Mouse (Mus musculus): ENCODE measurements around the gene Slbp.

Gene Slbp

DNA sequence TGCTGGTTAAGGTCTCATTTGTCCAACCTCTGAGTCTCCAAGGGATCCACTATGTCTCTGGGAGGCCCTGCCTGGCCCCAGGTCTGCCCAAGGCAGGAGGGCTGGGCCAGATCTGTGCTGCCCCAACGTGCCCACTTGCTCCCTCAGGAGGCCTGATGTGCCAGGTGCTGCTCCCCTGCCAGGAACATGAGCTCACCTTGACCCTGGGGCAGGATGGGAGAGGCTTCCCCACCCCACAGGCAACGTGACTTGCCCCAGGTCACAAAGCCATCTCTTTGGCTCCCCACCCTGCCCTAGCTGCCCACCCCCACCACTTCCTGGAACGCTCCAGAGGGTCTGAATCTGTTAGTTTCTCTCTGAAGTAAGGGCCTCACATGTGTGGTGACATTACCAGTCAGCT lies 28.7 kb upstream of the Slbp start:
- DNase-seq (ENCODE audit: low spot score) = no peak

GRCm38 (mm10) chr5:33678244-33678643 lies 25.9 kb upstream of the Slbp start:
- DNase-seq (ENCODE audit: low spot score) = no peak

GRCm38 (mm10) chr5:33675964-33676363 lies 23.6 kb upstream of the Slbp start:
- no peak for DNase-seq (ENCODE audit: low spot score)

DNA sequence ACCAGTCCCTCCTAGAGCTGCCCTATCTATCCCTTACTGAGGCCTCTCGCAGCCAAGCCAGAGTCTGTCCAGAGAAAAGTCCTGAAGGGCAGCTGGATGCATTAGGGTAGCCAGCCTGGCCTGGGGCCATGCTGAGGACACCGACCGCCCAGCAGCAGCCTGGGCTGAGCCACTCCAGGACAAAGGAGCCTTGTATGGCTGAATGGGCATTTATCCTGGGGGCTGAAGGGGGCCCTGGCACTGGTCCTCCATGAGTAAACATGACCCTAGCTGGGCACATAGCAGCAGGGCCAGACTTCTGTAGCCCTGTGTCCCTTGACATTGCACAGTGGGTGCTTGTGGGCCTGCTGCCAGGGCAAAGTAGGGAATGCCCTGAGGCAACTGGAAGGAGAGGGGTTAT lies 22.1 kb upstream of the Slbp start:
- no peak for DNase-seq (ENCODE audit: low spot score)

DNA sequence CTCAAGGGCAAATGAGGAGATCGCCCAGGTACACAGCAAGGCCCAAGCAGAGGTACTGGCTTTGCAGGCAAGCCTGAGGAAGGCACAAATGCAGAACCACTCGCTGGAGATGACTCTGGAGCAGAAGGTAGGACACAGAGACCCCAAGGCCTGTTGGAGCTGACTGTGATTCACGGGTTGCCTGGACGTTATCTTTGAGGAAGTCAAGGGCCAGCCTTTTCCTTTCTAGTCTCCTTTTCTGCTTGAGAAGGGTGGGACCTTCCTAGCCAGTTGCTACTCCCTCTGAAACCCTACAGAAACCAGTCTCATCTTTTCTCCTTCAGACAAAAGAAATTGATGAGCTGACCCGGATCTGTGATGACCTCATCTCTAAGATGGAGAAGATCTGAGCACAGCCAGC lies 19.3 kb upstream of the Slbp start:
- DNase-seq (ENCODE audit: low spot score) = no peak

- DNase-seq (ENCODE audit: low spot score) = no peak
These were observed 15.8 kb upstream of the Slbp start for GRCm38 (mm10) chr5:33668223-33668622.

DNA sequence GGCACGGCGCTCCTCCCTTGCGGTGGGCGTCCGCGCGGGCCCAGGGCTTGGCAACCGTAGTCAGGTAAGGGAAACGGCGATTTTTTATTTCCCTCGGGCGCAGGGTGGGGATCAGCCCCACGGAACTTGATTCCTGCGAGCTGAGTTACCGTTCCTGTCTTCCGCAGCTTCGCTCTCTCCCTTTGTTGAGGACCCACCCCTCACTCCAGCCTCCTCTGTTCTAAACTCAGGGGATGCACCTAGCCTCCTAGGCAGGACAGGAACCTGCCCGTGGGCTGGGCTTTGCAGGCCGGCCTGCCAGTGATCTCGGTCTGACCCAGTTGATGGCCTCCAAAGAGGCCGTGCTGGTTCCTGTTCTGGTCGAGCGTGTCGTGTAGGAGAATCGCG lies 6.3 kb upstream of the Slbp start:
- no peak for DNase-seq (ENCODE audit: low spot score)

DNA sequence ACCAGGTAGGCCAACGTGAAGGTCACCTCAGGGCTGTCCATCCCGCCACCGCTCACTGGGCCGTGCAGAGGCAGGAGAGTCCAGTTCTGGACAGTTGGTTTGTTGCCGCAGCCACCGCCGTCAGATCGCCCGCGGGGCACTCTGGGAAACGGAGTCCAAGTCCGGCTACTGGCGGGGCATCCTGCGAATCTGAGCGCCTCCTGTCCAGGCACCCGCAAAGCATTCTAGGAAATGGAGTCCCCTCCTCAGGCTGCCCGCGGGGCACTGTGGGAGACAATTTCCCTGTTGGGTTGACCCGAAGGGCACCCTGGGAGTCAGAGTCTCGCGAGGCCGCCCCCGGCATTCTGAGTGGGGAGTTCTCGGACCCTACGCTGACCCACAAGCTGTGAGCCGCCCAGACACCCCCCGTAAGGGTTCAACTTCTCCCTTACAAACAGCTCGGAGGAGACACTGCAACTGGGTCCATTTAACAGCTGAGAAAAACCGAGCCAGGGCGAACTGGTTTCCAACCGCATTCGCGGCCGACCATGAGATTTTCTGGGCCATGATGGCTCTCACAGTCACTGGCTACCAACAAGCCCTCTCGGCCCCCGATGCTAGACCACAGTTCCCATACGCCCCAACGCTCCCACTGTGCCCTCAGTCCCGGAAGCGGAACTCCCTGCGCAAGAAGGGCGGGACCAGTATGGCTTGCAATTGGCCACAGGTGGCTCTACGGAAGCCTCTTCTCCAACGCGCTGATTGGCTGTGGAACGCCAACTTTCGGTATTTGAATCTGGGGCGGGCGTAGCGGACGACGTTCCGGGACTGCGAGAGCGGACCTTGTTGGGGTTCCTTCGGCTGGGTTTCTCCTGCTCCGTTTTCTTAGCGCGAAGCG lies 5.7 kb upstream of the Slbp start, which contains the start of the genes Tacc3 and Tmem129:
TSS of gene Tacc3 (plus strand) at position 342 of the 877 bp plus-strand sequence.
TSS of gene Tmem129 (minus strand) at position 630 of the 877 bp plus-strand sequence.
- DNase-seq (ENCODE audit: low spot score) = peak; percentile 93

- DNase-seq (ENCODE audit: low spot score) = no peak
These were observed 4.9 kb upstream of the Slbp start for GRCm38 (mm10) chr5:33657251-33657786.

DNA sequence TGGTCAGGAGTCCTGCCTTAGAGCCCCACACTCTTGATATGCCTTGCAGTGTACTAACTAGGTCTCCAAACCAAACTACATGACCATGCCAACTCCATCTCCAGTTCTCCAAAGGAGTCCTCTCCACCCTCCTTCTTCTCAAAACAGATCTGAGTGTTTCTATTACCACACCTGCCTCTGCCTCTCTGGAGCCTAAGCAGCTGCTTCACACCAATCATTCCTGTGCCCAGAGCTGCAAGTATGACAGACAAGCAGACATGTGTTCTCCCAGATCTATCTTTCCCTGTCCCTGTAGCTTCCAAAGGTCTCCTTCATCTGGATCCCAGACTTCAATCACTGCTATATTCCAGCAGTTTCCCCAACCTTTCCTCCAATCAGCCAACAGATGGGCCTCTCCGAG lies 4.4 kb upstream of the Slbp start:
- no peak for DNase-seq (ENCODE audit: low spot score)

GRCm38 (mm10) chr5:33655251-33655840 lies 3.0 kb upstream of the Slbp start:
- no peak for DNase-seq (ENCODE audit: low spot score)

- DNase-seq (ENCODE audit: low spot score) = no peak
These were observed 2.0 kb upstream of the Slbp start for GRCm38 (mm10) chr5:33654424-33654823.

GRCm38 (mm10) chr5:33652783-33653173 lies 404 bp upstream of the Slbp start:
- DNase-seq (ENCODE audit: low spot score) = no peak

GRCm38 (mm10) chr5:33651541-33651920 lies 843 bp downstream of the Slbp start:
- no peak for DNase-seq (ENCODE audit: low spot score)

DNA sequence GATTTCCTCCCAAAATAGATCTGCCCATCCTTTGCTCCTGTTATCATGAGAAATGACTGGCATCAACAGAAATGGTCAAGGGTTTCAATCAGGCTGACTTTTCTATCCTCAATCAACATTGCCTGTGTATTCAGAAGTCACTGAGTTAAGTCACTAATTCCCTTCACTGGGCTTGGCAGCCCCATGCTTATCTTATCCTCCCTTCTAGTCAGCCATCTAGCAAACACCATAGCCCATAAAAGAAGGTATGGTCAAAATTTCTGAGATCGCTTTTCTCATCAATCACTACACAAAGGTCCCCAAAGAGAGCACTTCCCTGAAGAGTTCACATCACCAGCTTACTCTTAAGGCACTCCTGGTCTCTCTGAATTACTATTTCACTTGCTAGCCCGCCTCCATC lies 1.4 kb downstream of the Slbp start:
- DNase-seq (ENCODE audit: low spot score) = no peak

GRCm38 (mm10) chr5:33640652-33641051 lies 11.7 kb downstream of the Slbp start:
- DNase-seq (ENCODE audit: low spot score) = no peak

- no peak for DNase-seq (ENCODE audit: low spot score)
These were observed 13.5 kb downstream of the Slbp start for GRCm38 (mm10) chr5:33638826-33639225.

GRCm38 (mm10) chr5:33637606-33638350 lies 14.6 kb downstream of the Slbp start:
- DNase-seq (ENCODE audit: low spot score) = no peak

- DNase-seq (ENCODE audit: low spot score) = no peak
These were observed 17.0 kb downstream of the Slbp start for GRCm38 (mm10) chr5:33635361-33635760.

DNA sequence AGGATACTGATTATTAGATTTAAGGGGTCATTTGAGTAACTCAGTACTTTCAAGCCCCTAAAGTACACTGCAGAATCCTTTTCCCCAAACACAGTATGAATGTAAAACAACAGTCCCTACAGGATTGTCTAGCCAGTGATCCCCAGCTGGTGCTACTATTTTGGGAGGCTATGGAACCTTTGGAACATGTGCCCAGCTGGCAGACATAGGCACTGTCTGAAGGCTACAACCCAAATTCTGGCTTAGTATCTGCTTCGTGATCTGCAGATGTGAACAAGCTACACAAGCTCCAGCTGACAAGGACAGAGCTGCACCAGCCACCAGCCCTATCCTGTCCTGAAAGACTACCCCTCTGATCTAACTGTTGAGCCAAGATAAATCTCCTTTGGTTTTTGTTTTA lies 19.8 kb downstream of the Slbp start:
- no peak for DNase-seq (ENCODE audit: low spot score)

DNA sequence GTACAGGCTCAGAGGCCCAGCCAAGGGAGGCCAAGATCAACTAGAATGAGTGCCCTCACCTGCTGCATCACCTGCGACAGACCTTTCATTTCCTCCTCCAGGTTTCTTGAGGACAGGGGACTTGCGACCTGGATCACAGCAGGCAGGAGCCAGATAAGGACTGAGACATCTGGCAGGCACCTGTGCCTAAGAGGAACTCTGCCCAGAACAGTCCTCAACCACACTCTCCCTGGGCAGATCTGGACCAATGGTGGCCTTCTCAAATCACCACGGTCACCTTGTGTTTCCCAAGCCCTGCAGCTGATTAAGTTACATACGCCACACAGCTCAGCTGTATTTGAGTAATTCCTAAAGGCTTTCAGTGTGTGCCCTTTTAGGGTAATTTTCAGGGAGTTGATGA lies 21.8 kb downstream of the Slbp start:
- DNase-seq (ENCODE audit: low spot score) = no peak

GRCm38 (mm10) chr5:33630061-33630460 lies 22.3 kb downstream of the Slbp start:
- DNase-seq (ENCODE audit: low spot score) = no peak

Data from ovary, postnatal 10 days (tissue).